Comparison of ENCODE assay signal across 16 mouse cellular contexts in the genomic region with DNA sequence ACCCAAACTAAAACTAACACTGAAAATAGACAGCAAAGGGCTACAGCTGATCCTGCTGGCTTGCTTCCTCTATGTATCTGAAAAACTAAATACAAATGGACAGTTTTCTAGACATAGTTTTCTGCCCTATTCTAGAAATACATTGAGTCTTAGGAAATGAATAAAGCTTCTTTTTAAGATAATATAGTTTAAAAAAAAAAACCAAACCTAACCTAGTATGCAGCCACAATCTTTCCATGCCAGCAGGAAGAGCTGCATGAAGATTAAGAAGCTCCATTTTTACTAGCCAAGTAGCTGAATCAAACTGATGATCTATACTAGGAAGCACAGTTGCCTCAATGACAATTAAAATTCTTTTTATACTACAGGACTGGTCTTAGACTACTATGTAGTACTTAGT. TPM values are rescaled to one million over a fixed set of nuclear protein-coding genes. Genes with fewer than 3 reads are reported as not detected.
DNase-seq lines count a peak whose midpoint lies in the region; ATAC-seq and TF ChIP-seq lines count a peak whose summit lies in the region.
"Had no signal": no experiment of that assay in that cellular context is flagged by ENCODE, and none has a peak within 500 bp of the region (broad histone marks: within the 10 kb centered on the region; RNA-seq: fewer than 3 reads in every experiment).

No protein-coding gene starts in this region.

- H3K4me2 ChIP-seq in liver, embryonic 12.5 days, result no peak overlapping the region
- H3K4me2 ChIP-seq: embryonic facial prominence, embryonic 12.5 days; forebrain, embryonic 15.5 days; heart, embryonic 13.5 days; hindbrain, embryonic 15.5 days had no signal

- no peak for ATAC-seq in liver, embryonic 12.5 days
- ATAC-seq: forebrain, embryonic 15.5 days had no signal

- no peaks in the 10 kb centered on the region for H3K9me3 ChIP-seq in liver, embryonic 12.5 days (replicated peaks)
- H3K9me3 ChIP-seq: embryonic facial prominence, embryonic 12.5 days; forebrain, embryonic 15.5 days; heart, embryonic 13.5 days; hindbrain, embryonic 15.5 days had no signal

- TF ChIP-seq CTCF in gastrocnemius, adult 2 months (IDR thresholded peaks at IDR 0.05), result no peak

- intact Hi-C loops in gastrocnemius, adult 2 months (cut with DNase I), result no loop called here

- no peak for DNase-seq in gastrocnemius, adult 2 months
- no peak for DNase-seq in gastrocnemius, postnatal 4 days (ENCODE audit: low spot score in 2 of 2)
- DNase-seq in liver (no peak), MEL-GATA-1-ER (ENCODE audit: extremely low read depth, low read depth) (peak; percentile 68)
- no peak for DNase-seq in kidney, adult 9 months
- DNase-seq in kidney, postnatal 10 days, result no peak
- DNase-seq: adrenal gland, adult 2 months; adrenal gland, postnatal 25 days; cerebellum, adult 8-10 months; cerebellum, postnatal 14 days; gastrocnemius, postnatal 10 days had no signal

- H3K36me3 ChIP-seq in liver, embryonic 12.5 days, result peaks cover under 1% of the 10 kb centered on the region; the same call in 1 of the 2 replicates
- H3K36me3 ChIP-seq: embryonic facial prominence, embryonic 12.5 days; forebrain, embryonic 15.5 days; hindbrain, embryonic 15.5 days had no signal

- no peak overlapping the region for H3K4me3 ChIP-seq in gastrocnemius, adult 2 months
- H3K4me3 ChIP-seq in liver, embryonic 12.5 days, result no peak overlapping the region
- H3K4me3 ChIP-seq: embryonic facial prominence, embryonic 12.5 days; forebrain, embryonic 15.5 days; heart, embryonic 13.5 days; hindbrain, embryonic 15.5 days had no signal

- 0 out of 2 replicates have a peak overlapping the region, but pooled peaks have one; percentile 12 for H3K9ac ChIP-seq in liver, embryonic 12.5 days
- H3K9ac ChIP-seq: embryonic facial prominence, embryonic 12.5 days; forebrain, embryonic 15.5 days; heart, embryonic 13.5 days; hindbrain, embryonic 15.5 days had no signal

- H3K27me3 ChIP-seq in liver, embryonic 12.5 days (replicated peaks), result no peaks in the 10 kb centered on the region
- H3K27me3 ChIP-seq: embryonic facial prominence, embryonic 12.5 days; forebrain, embryonic 15.5 days; heart, embryonic 13.5 days; hindbrain, embryonic 15.5 days had no signal

- H3K27ac ChIP-seq in gastrocnemius, adult 2 months, result peak overlapping the region; percentile 44
- H3K27ac ChIP-seq in liver, embryonic 12.5 days, result no peak overlapping the region
- H3K27ac ChIP-seq: embryonic facial prominence, embryonic 12.5 days; forebrain, embryonic 15.5 days; heart, embryonic 13.5 days; hindbrain, embryonic 15.5 days had no signal

- peaks cover 79% of the 10 kb centered on the region for H3K4me1 ChIP-seq in liver, embryonic 12.5 days
- H3K4me1 ChIP-seq: forebrain, embryonic 15.5 days had no signal

RNA-seq across cellular contexts. Expression of gene D5Ertd579e, which starts 14.6 kb away (rescaled TPM):
- total RNA-seq in gastrocnemius, adult 2 months (2021), result 10 to 100 TPM; 86.4 to 98.1 TPM
- total RNA-seq in gastrocnemius, postnatal 4 days (2021), result 10 to 100 TPM; 61.3 to 72.9 TPM
- polyA plus RNA-seq in liver, embryonic 12.5 days (2016; fragmentation: Nextera tagmentation; extraction: Ambion mirVana), result 28.2 and 28.5 TPM in 2 replicates
